Mouse (Mus musculus) mesoderm, embryonic 11.5 days (tissue): ENCODE data around the gene Ppt2.

Source experiments
- DNase-seq: peaks from one replicate; pipeline ENCODE4 v3.0.0-alpha.2; 2012; ENCODE audit warnings: low read depth, low spot score

Gene Ppt2

GRCm38 (mm10) chr17:34587423-34587811, 40.9 kb downstream of the Ppt2 start:
- peak; percentile 95 for DNase-seq

DNA sequence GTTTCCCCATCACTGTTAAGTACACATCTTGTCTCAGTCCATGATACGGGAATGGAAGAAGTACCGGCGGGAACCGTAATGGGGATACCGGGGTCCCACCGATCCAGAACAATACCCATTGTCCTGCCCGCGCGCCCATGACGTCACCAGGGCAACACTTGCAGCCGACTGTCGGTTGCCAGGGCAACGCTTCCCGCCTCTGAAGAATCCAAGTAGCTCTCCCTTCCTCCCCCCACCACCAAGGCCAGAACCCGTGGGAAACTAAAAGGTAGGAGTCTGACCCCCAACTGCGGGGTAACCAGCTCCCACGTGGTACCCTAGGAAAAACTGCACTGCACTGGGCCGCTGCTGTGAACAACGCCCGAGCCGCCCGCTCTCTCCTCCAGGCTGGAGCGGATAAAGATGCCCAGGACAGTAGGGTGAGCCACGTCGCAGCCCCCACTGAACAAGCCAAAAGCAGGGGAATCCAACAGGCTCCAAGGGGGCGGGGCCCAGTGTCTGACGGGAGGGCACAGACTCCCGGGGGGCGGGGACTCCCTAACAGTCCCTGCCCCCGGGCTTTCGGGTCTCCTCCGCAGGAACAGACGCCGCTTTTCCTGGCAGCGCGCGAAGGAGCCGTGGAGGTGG, 41.4 kb downstream of the Ppt2 start:
- peak; percentile 93 for DNase-seq

- peak; percentile 43 for DNase-seq
Observed at GRCm38 (mm10) chr17:34585877-34586771, 42.2 kb downstream of the Ppt2 start.

DNA sequence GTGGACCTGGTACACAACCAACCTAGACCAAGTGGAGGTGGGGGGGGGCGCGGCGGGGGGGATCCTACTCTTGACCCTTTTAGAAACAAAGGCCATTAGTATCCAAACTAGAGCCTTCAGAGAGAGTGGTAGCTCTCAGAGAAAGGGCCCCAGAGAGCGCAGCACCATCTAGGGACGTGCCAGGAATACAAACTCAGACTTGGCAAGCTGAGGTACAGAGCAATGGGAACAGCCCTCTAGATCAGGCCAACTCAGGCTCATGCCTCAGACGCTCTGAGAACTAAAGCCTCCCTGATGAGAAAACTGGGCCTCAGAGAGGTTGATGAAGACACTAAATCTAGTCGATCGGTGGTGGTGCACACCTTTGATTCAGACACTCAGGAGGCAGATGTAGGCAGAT, 43.2 kb downstream of the Ppt2 start:
- no peak for DNase-seq

GRCm38 (mm10) chr17:34583819-34584218, 44.5 kb downstream of the Ppt2 start:
- DNase-seq, result no peak

- no peak for DNase-seq
Observed at GRCm38 (mm10) chr17:34583397-34583796, 44.9 kb downstream of the Ppt2 start.

- no peak for DNase-seq
Observed at GRCm38 (mm10) chr17:34582528-34582927, 45.8 kb downstream of the Ppt2 start.

DNA sequence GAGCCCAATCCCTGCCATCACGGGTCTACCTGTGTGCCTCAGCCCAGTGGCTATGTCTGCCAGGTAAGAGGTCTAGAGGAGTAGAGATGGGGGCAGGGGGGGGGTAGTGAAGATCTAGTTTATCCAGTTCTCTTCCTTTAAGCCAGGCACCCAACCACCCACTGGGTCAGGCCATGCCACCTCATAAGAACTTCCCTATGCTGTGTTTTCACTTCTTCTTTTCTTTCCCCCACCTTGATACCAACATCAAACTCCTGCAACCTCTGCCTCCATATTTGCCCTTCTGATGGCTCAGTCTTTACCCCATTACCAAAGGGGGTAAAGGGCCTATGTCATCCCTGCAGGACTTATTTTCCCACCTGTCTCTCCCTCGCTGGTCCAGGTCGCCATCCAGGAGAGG, 50.2 kb downstream of the Ppt2 start:
- DNase-seq, result no peak

DNA sequence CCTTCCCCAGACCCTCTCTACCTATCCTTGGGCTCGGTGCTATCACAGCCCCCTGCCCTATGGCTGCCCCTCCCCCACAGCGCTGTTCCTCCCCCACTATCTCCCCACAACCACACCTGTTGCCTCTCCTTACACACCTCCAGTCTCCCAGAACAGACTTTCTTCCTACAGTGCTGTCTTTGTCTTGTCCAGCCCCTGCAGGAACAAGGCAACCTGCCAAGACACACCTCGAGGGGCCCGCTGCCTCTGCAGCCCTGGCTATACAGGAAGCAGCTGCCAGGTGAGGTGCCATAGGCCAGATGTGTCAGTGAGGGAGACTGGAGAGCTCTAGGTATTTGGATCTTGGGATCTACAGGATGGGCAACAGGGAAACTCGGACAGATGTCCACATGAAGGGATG, 51.7 kb downstream of the Ppt2 start:
- no peak for DNase-seq

- no peak for DNase-seq
Observed at GRCm38 (mm10) chr17:34572361-34572760, 55.9 kb downstream of the Ppt2 start.

- no peak for DNase-seq
Observed at GRCm38 (mm10) chr17:34571875-34572274, 56.4 kb downstream of the Ppt2 start.

GRCm38 (mm10) chr17:34569919-34570318, 58.4 kb downstream of the Ppt2 start:
- no peak for DNase-seq

- DNase-seq, result no peak
Observed at GRCm38 (mm10) chr17:34568421-34568820, 59.9 kb downstream of the Ppt2 start.

GRCm38 (mm10) chr17:34567311-34567710, 61.0 kb downstream of the Ppt2 start:
- DNase-seq, result no peak
